Mouse (Mus musculus) embryonic facial prominence, embryonic 11.5 days (tissue): Measurements from ENCODE around the gene Tmem151b. TPM values are rescaled to one million over a fixed set of nuclear protein-coding genes. Genes with fewer than 3 reads are reported as not detected.
A peak's percentile ranks its signal among the peaks of the same experiment; 100 is the strongest.

Experiments used
- ATAC-seq: fragments of 200-750 bp; cut with Nextera tagmentation; replicated peaks from 2 replicates; pipeline ENCODE4 v1.8.0; 2017; ENCODE audit warnings: low read depth; ENCODE audit not compliant: insufficient number of reproducible peaks, low FRiP score, low TSS enrichment
- DNase-seq: peaks from one replicate; pipeline ENCODE4 v3.0.0-alpha.2; 2015; ENCODE audit warnings: low spot score
- H3K27ac ChIP-seq: fragments of 300-500 bp; sonication (generic); replicated peaks from 2 replicates; pipeline ENCODE4 v1.5.1; 2014; ENCODE audit warnings: mild to moderate bottlenecking, low read depth, low read length, control low read depth
- H3K27me3 ChIP-seq: fragments of 300-500 bp; sonication (generic); 2 replicates; pipeline ENCODE4 v1.6.1; 2014; ENCODE audit warnings: mild to moderate bottlenecking, low read length, moderate library complexity, mixed read lengths; ENCODE audit not compliant: control insufficient read depth, insufficient read depth
- H3K36me3 ChIP-seq: fragments of 300-500 bp; sonication (generic); replicated peaks from 2 replicates; pipeline ENCODE4 v1.6.1; 2014; ENCODE audit warnings: low read depth, mild to moderate bottlenecking, low read length, moderate library complexity, mixed read lengths; ENCODE audit not compliant: control insufficient read depth, insufficient read depth
- H3K4me1 ChIP-seq: fragments of 300-500 bp; sonication (generic); 2 replicates; pipeline ENCODE4 v1.6.1; 2014; ENCODE audit warnings: low read length, mixed read lengths; ENCODE audit not compliant: control insufficient read depth, insufficient read depth
- H3K4me2 ChIP-seq: fragments of 300-500 bp; sonication (generic); 2 replicates; pipeline ENCODE4 v1.6.1; 2014; ENCODE audit warnings: low read depth, mild to moderate bottlenecking, control low read depth, low read length, moderate library complexity
- H3K4me3 ChIP-seq: fragments of 300-500 bp; sonication (generic); 2 replicates; pipeline ENCODE4 v1.5.1; 2014; ENCODE audit warnings: low read depth, low read length, control low read depth
- H3K9ac ChIP-seq: fragments of 300-500 bp; sonication (generic); replicated peaks from 2 replicates; pipeline ENCODE4 v1.6.1; 2014; ENCODE audit warnings: mild to moderate bottlenecking, control low read depth, low read length
- H3K9me3 ChIP-seq: fragments of 300-500 bp; sonication (generic); replicated peaks from 2 replicates; pipeline ENCODE4 v1.6.1; 2016; ENCODE audit warnings: mild to moderate bottlenecking, low read length, inconsistent platforms, mixed read lengths; ENCODE audit not compliant: control insufficient read depth
- WGBS: fragments of 180-500 bp; shearing (Covaris S2); extraction: QIAGEN DNeasy Blood & Tissue Kit; methylation state at CpG from one replicate; pipeline ENCODE4 v1.1.7; 2014; 5-methylcytosine and 5-hydroxymethylcytosine counted together
- polyA plus RNA-seq: library from polyadenylated mRNA; unstranded; fragments of >200 nt; fragmentation: Nextera tagmentation; extraction: Ambion mirVana; gene quantifications from 2 replicates; pipeline ENCODE4 v1.2.1, GENCODE M21; 2014

Gene Tmem151b
- polyA plus RNA-seq, 1 experiment from 2014 or later = 5.4 TPM

GRCm38 (mm10) chr17:45586449-45586837 is 37.0 kb upstream of the Tmem151b start:
- Histone ChIP-seq H3K4me2 (no peak overlapping the region), H3K36me3 (no peaks in the 10 kb centered on the region), H3K4me3 (no peak overlapping the region), H3K9ac (no peak overlapping the region), H3K27ac (no peak overlapping the region), H3K4me1 (peaks cover 3% of the 10 kb centered on the region; the same call in 1 of the 2 replicates), H3K27me3 (no peaks in the 10 kb centered on the region), H3K9me3 (no peaks in the 10 kb centered on the region)
- DNase-seq (no peak), ATAC-seq (no peak)
- WGBS = 92% methylated on average over 3 of the region's 3 CpGs

GRCm38 (mm10) chr17:45585725-45586448 is 36.4 kb upstream of the Tmem151b start:
- Histone ChIP-seq H3K27me3 (no peaks in the 10 kb centered on the region), H3K4me3 (no peak overlapping the region), H3K36me3 (no peaks in the 10 kb centered on the region), H3K27ac (peak overlapping the region; percentile 7; the same call in 1 of the 2 replicates), H3K9ac (no peak overlapping the region), H3K4me2 (no peak overlapping the region), H3K9me3 (no peaks in the 10 kb centered on the region), H3K4me1 (peaks cover 3% of the 10 kb centered on the region; the same call in 1 of the 2 replicates)
- DNase-seq (no peak), ATAC-seq (no peak)
- 60% methylated on average over 23 of the region's 23 CpGs for WGBS

- Histone ChIP-seq H3K4me1 (no peaks in the 10 kb centered on the region), H3K36me3 (no peaks in the 10 kb centered on the region), H3K27ac (peak overlapping the region; percentile 62), H3K9ac (peak overlapping the region; percentile 39), H3K4me2 (no peak overlapping the region), H3K27me3 (no peaks in the 10 kb centered on the region), H3K9me3 (no peaks in the 10 kb centered on the region), H3K4me3 (no peak overlapping the region)
- DNase-seq = peak; percentile 88
- peak; percentile 79 for ATAC-seq
- 11% methylated on average over 14 of the region's 14 CpGs for WGBS
Observed at GRCm38 (mm10) chr17:45584939-45585678, 35.6 kb upstream of the Tmem151b start.

- Histone ChIP-seq H3K9me3 (no peaks in the 10 kb centered on the region), H3K4me3 (no peak overlapping the region), H3K9ac (peak overlapping the region; percentile 39), H3K36me3 (no peaks in the 10 kb centered on the region), H3K4me2 (no peak overlapping the region), H3K4me1 (no peaks in the 10 kb centered on the region), H3K27ac (peak overlapping the region; percentile 62), H3K27me3 (no peaks in the 10 kb centered on the region)
- no peak for DNase-seq
- ATAC-seq = 0 out of 2 replicates have a peak, but pooled peaks have one; percentile 13
- 28% methylated on average over 12 of the region's 12 CpGs for WGBS
Observed at GRCm38 (mm10) chr17:45584096-45584896, 34.8 kb upstream of the Tmem151b start.

- H3K9me3 ChIP-seq = no peaks in the 10 kb centered on the region
- no peak overlapping the region for H3K27ac ChIP-seq
- 72% methylated on average over 6 of the region's 6 CpGs for WGBS
- H3K4me2 ChIP-seq = no peak overlapping the region
- H3K36me3 ChIP-seq = no peaks in the 10 kb centered on the region
- ATAC-seq = no peak
- no peaks in the 10 kb centered on the region for H3K27me3 ChIP-seq
- H3K9ac ChIP-seq = no peak overlapping the region
- DNase-seq = no peak
- no peaks in the 10 kb centered on the region for H3K4me1 ChIP-seq
- H3K4me3 ChIP-seq = no peak overlapping the region
Observed at GRCm38 (mm10) chr17:45582715-45583355, 33.4 kb upstream of the Tmem151b start.

GRCm38 (mm10) chr17:45582188-45582587 is 32.7 kb upstream of the Tmem151b start:
- Histone ChIP-seq H3K36me3 (no peaks in the 10 kb centered on the region), H3K4me3 (no peak overlapping the region), H3K27ac (no peak overlapping the region), H3K9ac (no peak overlapping the region), H3K9me3 (no peaks in the 10 kb centered on the region), H3K4me2 (no peak overlapping the region), H3K4me1 (no peaks in the 10 kb centered on the region), H3K27me3 (no peaks in the 10 kb centered on the region)
- DNase-seq = no peak
- no peak for ATAC-seq
- WGBS = 89% methylated on average over 6 of the region's 6 CpGs

GRCm38 (mm10) chr17:45581567-45581983 is 32.1 kb upstream of the Tmem151b start:
- H3K4me3 ChIP-seq = no peak overlapping the region
- WGBS = 9% methylated on average over 2 of the region's 2 CpGs
- H3K4me1 ChIP-seq = no peaks in the 10 kb centered on the region
- no peak overlapping the region for H3K27ac ChIP-seq
- DNase-seq = peak; percentile 83
- H3K4me2 ChIP-seq = no peak overlapping the region
- H3K27me3 ChIP-seq = no peaks in the 10 kb centered on the region
- H3K36me3 ChIP-seq = no peaks in the 10 kb centered on the region
- H3K9ac ChIP-seq = no peak overlapping the region
- H3K9me3 ChIP-seq = no peaks in the 10 kb centered on the region
- ATAC-seq = no peak
